Mouse (Mus musculus): Measurements from ENCODE around the gene 1700012B09Rik.

DNA sequence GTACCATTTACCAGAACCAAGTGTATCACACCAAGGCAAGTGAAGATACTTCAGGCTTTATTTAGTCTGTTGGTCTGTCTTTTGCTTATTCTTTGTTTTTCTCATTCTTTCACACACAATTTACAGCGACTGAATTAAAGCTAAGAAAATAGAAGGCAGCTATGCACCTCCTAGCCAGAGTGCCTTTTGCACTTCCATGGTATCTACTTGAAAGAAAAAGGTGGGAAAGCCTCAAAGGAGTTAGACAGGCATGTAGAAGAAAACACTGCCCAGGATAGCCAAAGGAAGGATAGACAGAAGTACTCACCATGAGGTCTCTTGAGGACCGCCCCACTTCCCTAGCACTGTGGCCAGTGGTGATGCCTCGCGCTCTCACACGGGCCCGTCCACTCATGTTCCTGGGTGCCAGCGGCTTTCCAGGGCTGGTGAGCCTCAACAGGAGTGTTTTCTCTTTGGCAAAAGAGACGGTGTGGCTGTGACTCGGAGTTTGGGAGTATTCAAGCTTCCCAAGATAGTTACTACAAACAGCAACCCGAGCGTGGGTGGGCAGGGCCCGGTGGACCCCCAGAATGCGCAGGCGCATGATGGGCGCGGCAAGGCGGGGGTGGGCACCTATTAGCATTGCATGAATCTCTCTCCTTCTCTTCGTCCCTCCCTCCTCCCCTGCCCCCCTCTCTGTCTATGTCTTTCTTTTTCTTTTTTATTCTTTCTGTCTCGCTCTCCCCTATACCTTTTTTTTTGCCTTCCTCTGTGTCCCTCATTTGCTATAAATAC is 30.5 kb downstream of the 1700012B09Rik start, which contains the start of gene Piwil4:
- TF ChIP-seq POLR2A (IDR thresholded peaks at IDR 0.05; ENCODE audit: extremely low read depth, insufficient read depth, low read length) (no peak), CTCF (IDR thresholded peaks at IDR 0.05; ENCODE audit: low read depth, low read length) (no peak)
